Mouse (Mus musculus): ENCODE results near the gene Fam19a2. TPM values are rescaled to one million over a fixed set of nuclear protein-coding genes. Genes with fewer than 3 reads are reported as not detected.

Gene Fam19a2
- total RNA-seq (2023) = not detected

DNA sequence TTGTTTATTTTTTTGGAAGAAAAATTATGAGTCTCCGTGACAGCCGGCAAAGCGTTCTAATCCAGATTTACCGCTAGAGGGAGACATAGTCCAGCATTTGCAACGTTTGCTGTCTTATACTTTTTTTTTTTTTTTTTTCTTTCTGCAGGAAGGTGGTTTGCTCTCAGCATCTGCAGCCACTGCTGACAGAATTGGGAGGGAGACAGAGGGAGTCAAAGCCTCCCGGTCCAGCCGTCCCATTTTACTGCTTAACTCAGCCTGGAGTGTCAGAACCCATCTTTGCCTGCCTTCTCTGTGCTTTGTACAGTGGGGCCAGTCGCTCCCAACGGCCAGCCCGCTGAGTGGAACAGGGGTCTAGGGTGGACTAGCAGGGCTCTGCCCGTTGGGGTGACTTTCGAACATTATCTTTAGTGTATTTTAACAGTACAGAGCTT is at the start of gene Fam19a2:
Gene Fam19a2, plus strand, starts transcription at position 121 of the 434 bp plus-strand sequence.

Other genes with a start within 250 kb of the Fam19a2 start
- 10 to 100 TPM; 70.7 to 74.6 TPM for gene Mon2, start 187.5 kb upstream of the Fam19a2 start, total RNA-seq (2023)
- 100 to 1,000 TPM; 121 to 131 TPM for gene Usp15, start 67.0 kb upstream of the Fam19a2 start, total RNA-seq (2023)

Data from neutrophil, adult 59 days (primary cell).